Mouse (Mus musculus) E14TG2a.4 (cell line): Measurements from ENCODE around the gene Galnt10.

Source experiments
- CTCF ChIP-seq: conservative IDR thresholded peaks from 2 replicates; pipeline ENCODE4 v1.5.1; 2014; ENCODE audit warnings: low read length
- NANOG ChIP-seq: IDR thresholded peaks from 2 replicates; pipeline ENCODE4 v1.6.1; 2014; ENCODE audit warnings: borderline replicate concordance, low read length, mixed read lengths
- POU5F1 ChIP-seq: IDR thresholded peaks from 2 replicates; pipeline ENCODE4 v1.6.1; 2014; ENCODE audit warnings: low read length, borderline replicate concordance

GRCm38 (mm10) chr11:57719631-57720030 lies 74.4 kb downstream of the Galnt10 start:
- no peak for TF ChIP-seq CTCF
- no peak for TF ChIP-seq POU5F1
- TF ChIP-seq NANOG, result peak; percentile 62; the same call in 1 of the 2 replicates
